Mouse (Mus musculus) macrophage (primary cell): Measurements from ENCODE around the gene Itpa. TPM values are rescaled to one million over a fixed set of nuclear protein-coding genes. Genes with fewer than 3 reads are reported as not detected.
"Not testable (repeated sequence)": the region's sequence is repeated elsewhere in the genome, so short reads cannot be mapped to it uniquely, and the experiment has no call there.

ENCODE experiments used
- H3K27ac ChIP-seq: fragments of 350-480 bp; formaldehyde crosslinking; 2 replicates; pipeline ENCODE4 v1.9.0; 2021
- H3K36me3 ChIP-seq: fragments of 350-480 bp; formaldehyde crosslinking; 2 replicates; pipeline ENCODE4 v1.9.0; 2021; ENCODE audit errors: inconsistent target
- H3K4me3 ChIP-seq: fragments of 350-480 bp; formaldehyde crosslinking; 2 replicates; pipeline ENCODE4 v1.9.0; 2021; ENCODE audit errors: inconsistent target
- H3K79me2 ChIP-seq: fragments of 350-480 bp; formaldehyde crosslinking; 2 replicates; pipeline ENCODE4 v1.9.0; 2021; ENCODE audit errors: inconsistent target
- WGBS: methylation state at CpG from one replicate; pipeline ENCODE4 v1.1.7; 2026; ENCODE audit warnings: inconsistent platforms; ENCODE audit not compliant: missing documents; 5-methylcytosine and 5-hydroxymethylcytosine counted together
- polyA plus RNA-seq: library from polyadenylated mRNA; stranded (reverse); fragments of 250-400 nt; gene quantifications from 3 replicates; pipeline ENCODE4 v1.2.4, GENCODE M21; 2018; ENCODE audit warnings: inconsistent platforms

Gene Itpa
- polyA plus RNA-seq, 1 experiment from 2014 or later = 15.9 TPM

- whole genome bisulfite sequencing = 3% methylated on average over 11 of the region's 27 CpGs
- Histone ChIP-seq H3K36me3 (no peaks in the 10 kb centered on the region), H3K79me2 (no peaks in the 10 kb centered on the region), H3K27ac (no peak overlapping the region), H3K4me3 (peak overlapping the region; percentile 13; the same call in 1 of the 2 replicates)
Measured at GRCm38 (mm10) chr2:130642197-130642660, 25.2 kb upstream of the Itpa start.

- Histone ChIP-seq H3K27ac (no peak within 1 kb of the TSS), H3K4me3 (peak within 1 kb of the TSS; percentile 13; the same call in 1 of the 2 replicates), H3K79me2 (no peaks in the 10 kb centered on the region), H3K36me3 (no peaks in the 10 kb centered on the region)
- WGBS = 9% methylated on average over 20 of the region's 40 CpGs
Measured at GRCm38 (mm10) chr2:130642684-130643369, 24.6 kb upstream of the Itpa start, which contains the start of gene Lzts3. Gene Lzts3, minus strand, starts transcription at chr2:130642803.

- H3K4me3 ChIP-seq = no peak overlapping the region
- WGBS = 90% methylated on average over 4 of the region's 4 CpGs
- no peak overlapping the region for H3K27ac ChIP-seq
- no peaks in the 10 kb centered on the region for H3K36me3 ChIP-seq
- H3K79me2 ChIP-seq = no peaks in the 10 kb centered on the region
Measured at GRCm38 (mm10) chr2:130645198-130645597, 22.2 kb upstream of the Itpa start.

- 97% methylated on average over 4 of the region's 6 CpGs for WGBS
- H3K36me3 ChIP-seq = peaks cover 14% of the 10 kb centered on the region
- not testable (repeated sequence) for H3K4me3 ChIP-seq, H3K79me2 ChIP-seq, H3K27ac ChIP-seq
Measured at GRCm38 (mm10) chr2:130649028-130649427, 18.4 kb upstream of the Itpa start.

- Histone ChIP-seq H3K36me3 (peaks cover 55% of the 10 kb centered on the region), H3K79me2 (no peaks in the 10 kb centered on the region), H3K4me3 (no peak overlapping the region), H3K27ac (no peak overlapping the region)
- WGBS = 92% methylated on average over 2 of the region's 2 CpGs
Measured at GRCm38 (mm10) chr2:130653303-130653702, 14.1 kb upstream of the Itpa start.

GRCm38 (mm10) chr2:130653760-130654159 lies 13.7 kb upstream of the Itpa start:
- 90% methylated on average over 1 of the region's 1 CpGs for WGBS
- Histone ChIP-seq H3K4me3 (no peak overlapping the region), H3K27ac (no peak overlapping the region), H3K79me2 (no peaks in the 10 kb centered on the region), H3K36me3 (peaks cover 59% of the 10 kb centered on the region)

- H3K79me2 ChIP-seq = no peaks in the 10 kb centered on the region
- H3K4me3 ChIP-seq = no peak overlapping the region
- WGBS = 93% methylated on average over 6 of the region's 6 CpGs
- H3K27ac ChIP-seq = no peak overlapping the region
- peaks cover 78% of the 10 kb centered on the region for H3K36me3 ChIP-seq
Measured at GRCm38 (mm10) chr2:130655660-130656339, 11.6 kb upstream of the Itpa start.

- H3K4me3 ChIP-seq = no peak overlapping the region
- no peak overlapping the region for H3K27ac ChIP-seq
- WGBS = 99% methylated on average over 9 of the region's 9 CpGs
- H3K79me2 ChIP-seq = no peaks in the 10 kb centered on the region
- peaks cover 82% of the 10 kb centered on the region for H3K36me3 ChIP-seq
Measured at GRCm38 (mm10) chr2:130656536-130656935, 10.9 kb upstream of the Itpa start.

GRCm38 (mm10) chr2:130657541-130657940 lies 9.9 kb upstream of the Itpa start:
- WGBS = 83% methylated on average over 6 of the region's 6 CpGs
- Histone ChIP-seq H3K79me2 (no peaks in the 10 kb centered on the region), H3K36me3 (peaks cover 87% of the 10 kb centered on the region), H3K4me3 (no peak overlapping the region), H3K27ac (no peak overlapping the region)

- H3K4me3 ChIP-seq = no peak overlapping the region
- H3K79me2 ChIP-seq = no peaks in the 10 kb centered on the region
- peaks cover 82% of the 10 kb centered on the region for H3K36me3 ChIP-seq
- no peak overlapping the region for H3K27ac ChIP-seq
- 96% methylated on average over 10 of the region's 10 CpGs for WGBS
Measured at GRCm38 (mm10) chr2:130658530-130658929, 8.9 kb upstream of the Itpa start.

- H3K4me3 ChIP-seq = peak overlapping the region; percentile 36; the same call in 1 of the 2 replicates
Measured at GRCm38 (mm10) chr2:130663342-130663741, 4.1 kb upstream of the Itpa start.

GRCm38 (mm10) chr2:130664102-130664701 lies 3.2 kb upstream of the Itpa start, which contains the start of gene Ddrgk1:
Gene Ddrgk1, minus strand, starts transcription at chr2:130664659.
- 0% methylated on average over 40 of the region's 40 CpGs for WGBS
- H3K27ac ChIP-seq = peak within 1 kb of the TSS; percentile 77

More at GRCm38 (mm10) chr2:130663342-130663741, 4.1 kb upstream of the Itpa start:
- Histone ChIP-seq H3K79me2 (peaks cover 7% of the 10 kb centered on the region), H3K27ac (peak overlapping the region; percentile 77; the same call in 1 of the 2 replicates), H3K36me3 (peaks cover 37% of the 10 kb centered on the region)
- WGBS = 89% methylated on average over 11 of the region's 11 CpGs

GRCm38 (mm10) chr2:130677211-130677610 lies 9.8 kb downstream of the Itpa start:
- 95% methylated on average over 10 of the region's 10 CpGs for WGBS
- H3K4me3 ChIP-seq = no peak overlapping the region
- H3K79me2 ChIP-seq = no peaks in the 10 kb centered on the region
- H3K27ac ChIP-seq = no peak overlapping the region
- H3K36me3 ChIP-seq = peaks cover 88% of the 10 kb centered on the region

More at GRCm38 (mm10) chr2:130664102-130664701, 3.2 kb upstream of the Itpa start, which contains the start of gene Ddrgk1:
- peaks cover 28% of the 10 kb centered on the region for H3K36me3 ChIP-seq
- peak within 1 kb of the TSS; percentile 36 for H3K4me3 ChIP-seq
- H3K79me2 ChIP-seq = peaks cover 16% of the 10 kb centered on the region

GRCm38 (mm10) chr2:130679154-130679553 lies 11.7 kb downstream of the Itpa start:
- Histone ChIP-seq H3K4me3 (no peak overlapping the region), H3K36me3 (peaks cover 90% of the 10 kb centered on the region), H3K27ac (no peak overlapping the region), H3K79me2 (no peaks in the 10 kb centered on the region)
- 96% methylated on average over 12 of the region's 12 CpGs for WGBS
